Mouse (Mus musculus): ENCODE results near the gene Sem1.
"Not testable (repeated sequence)": the region's sequence is repeated elsewhere in the genome, so short reads cannot be mapped to it uniquely, and the experiment has no call there.

The Sem1 gene

GRCm38 (mm10) chr6:6578304-6579149 is at the start of gene Sem1:
Gene Sem1, minus strand, starts transcription at chr6:6578663.
- DNase-seq (ENCODE audit: low read depth) = peak; percentile 77

GRCm38 (mm10) chr6:6622846-6623749 is 44.6 kb upstream of the Sem1 start:
- no peak for DNase-seq (ENCODE audit: low read depth)

DNA sequence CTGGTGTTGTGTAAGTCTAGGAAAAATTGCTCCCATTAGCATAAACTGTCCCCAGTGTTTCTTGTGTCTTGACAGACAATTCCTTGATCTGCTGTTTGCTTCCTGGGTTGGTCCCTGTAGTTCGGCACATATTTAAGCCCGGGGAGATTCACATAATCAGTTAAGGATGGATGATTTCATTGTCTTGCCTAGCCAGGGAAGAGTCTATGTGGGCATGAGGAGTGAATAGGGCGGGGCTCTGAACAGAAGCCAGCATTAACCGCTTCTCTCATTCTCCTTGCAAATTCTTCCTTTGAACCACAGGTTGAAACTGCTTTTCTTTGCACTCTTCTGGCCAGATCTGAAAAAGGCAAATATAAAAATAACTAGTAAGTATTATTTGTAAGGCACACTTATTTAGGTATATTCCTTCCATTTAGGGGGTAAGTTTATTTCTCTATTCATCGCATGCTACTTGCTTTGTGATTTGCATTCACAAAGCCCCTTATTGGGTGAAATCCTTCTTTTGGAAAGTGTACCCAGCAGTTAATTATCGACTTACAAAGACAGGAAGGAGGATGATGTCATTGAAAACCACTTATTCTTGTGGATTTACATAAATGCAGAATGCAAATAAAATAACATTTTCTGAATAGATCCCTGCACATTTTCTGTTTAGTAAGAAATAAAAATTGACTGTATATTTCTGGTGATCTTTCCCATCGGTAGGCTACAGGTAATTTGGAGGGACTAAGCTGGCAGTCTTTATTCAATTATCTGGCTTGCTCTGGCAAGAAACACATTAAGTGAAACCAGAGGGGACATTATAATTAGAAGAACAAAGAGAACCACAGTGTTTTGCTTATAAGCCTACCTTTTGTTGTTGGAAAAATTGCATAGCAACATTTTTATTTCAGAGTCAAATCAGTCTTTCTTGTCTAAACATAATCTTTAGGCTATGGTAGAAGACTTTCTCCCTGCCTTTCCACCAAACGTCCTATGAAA is 25.4 kb upstream of the Sem1 start:
- DNase-seq (ENCODE audit: low read depth) = no peak

- no peak for DNase-seq (ENCODE audit: low read depth)
Measured at GRCm38 (mm10) chr6:6586313-6586712, 7.8 kb upstream of the Sem1 start.

GRCm38 (mm10) chr6:6581849-6582248 is 3.4 kb upstream of the Sem1 start:
- no peak for DNase-seq (ENCODE audit: low read depth)

DNA sequence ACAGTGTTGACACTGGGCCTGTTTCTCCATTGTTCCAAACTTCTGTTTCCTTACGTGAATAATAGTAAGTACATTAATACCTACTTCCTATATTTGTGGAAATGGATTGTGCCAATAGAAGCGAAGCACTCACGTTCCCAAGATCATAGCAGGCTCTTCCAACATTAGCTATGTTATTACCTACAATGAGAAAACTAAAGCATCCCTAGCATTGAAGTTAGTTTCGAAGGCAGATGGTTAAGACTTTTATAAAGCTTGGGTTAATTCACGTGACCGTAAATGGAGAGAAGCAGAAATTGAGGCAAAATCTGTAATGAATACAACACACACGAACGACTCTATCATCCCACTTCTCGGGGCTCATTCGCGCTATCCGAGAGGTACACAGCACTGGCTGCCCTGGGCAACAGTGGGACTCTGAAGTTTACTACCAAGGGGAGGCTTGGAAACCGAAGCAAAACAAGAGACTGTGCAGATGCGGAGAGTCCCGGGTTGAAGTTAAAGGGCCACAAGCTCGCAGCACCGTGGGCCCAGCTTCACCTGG is 650 bp downstream of the Sem1 start:
- no peak for DNase-seq (ENCODE audit: low read depth)

- no peak for DNase-seq (ENCODE audit: low read depth)
Measured at GRCm38 (mm10) chr6:6577291-6577690, 1.2 kb downstream of the Sem1 start.

DNA sequence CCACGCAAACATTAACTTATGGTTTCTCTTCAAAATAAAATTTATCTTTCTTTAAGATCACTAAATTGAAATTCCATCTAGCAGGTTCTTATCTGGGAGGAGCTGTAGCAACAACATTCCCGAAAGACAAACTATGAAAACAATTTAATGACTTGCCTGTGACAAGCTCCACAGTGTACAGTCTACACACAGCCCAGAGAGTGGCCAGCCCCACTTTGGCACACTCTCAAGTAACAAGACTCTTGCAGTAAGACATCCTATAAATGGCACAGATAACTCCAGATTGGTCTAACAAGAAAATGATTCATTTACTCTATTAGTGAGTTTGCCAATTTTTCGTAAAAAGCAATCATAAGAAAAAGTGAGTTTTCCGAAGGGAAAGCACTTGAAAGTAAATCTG is 2.7 kb downstream of the Sem1 start:
- DNase-seq (ENCODE audit: low read depth) = no peak

DNA sequence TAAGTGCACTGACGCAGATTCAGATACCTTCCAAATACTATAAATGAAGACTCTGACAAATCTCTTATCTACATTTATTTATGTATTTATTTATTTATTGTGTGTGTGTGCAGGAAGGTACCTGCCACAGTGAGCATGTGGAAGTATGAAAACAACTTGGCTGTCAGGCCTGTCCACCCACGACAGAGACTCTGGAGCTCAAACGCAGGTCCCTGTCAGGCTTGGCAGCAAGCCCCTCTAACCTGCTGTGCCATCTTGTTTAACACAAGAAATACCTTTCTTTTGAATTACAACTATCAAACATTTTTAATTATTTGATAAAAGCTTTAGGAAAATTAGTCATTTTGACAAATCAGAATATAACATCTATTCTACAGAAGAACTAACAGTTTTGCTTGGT is 10.0 kb downstream of the Sem1 start:
- DNase-seq (ENCODE audit: low read depth) = no peak

DNA sequence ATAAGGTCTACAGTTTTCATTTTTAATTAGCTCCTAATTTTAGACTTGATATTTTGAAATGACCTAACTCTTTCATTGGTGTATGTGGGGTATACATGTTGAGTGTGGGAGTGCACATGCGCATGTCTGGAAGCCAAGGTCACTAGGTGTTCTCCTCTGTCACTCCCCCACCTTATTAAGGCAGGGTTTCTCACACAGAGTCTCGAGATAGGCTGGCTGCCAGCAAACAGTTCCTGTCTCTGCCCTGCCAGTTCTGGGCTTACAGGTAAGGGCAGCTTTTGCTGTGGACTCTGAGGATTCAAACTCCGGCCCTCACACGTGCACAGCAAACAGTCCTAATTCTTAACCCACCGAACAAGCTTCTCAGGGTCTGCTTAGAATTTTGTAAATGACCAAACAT is 14.8 kb downstream of the Sem1 start:
- DNase-seq (ENCODE audit: low read depth) = no peak

- DNase-seq (ENCODE audit: low read depth) = no peak
Measured at GRCm38 (mm10) chr6:6562716-6563115, 15.7 kb downstream of the Sem1 start.

- no peak for DNase-seq (ENCODE audit: low read depth)
Measured at GRCm38 (mm10) chr6:6557647-6558046, 20.8 kb downstream of the Sem1 start.

DNA sequence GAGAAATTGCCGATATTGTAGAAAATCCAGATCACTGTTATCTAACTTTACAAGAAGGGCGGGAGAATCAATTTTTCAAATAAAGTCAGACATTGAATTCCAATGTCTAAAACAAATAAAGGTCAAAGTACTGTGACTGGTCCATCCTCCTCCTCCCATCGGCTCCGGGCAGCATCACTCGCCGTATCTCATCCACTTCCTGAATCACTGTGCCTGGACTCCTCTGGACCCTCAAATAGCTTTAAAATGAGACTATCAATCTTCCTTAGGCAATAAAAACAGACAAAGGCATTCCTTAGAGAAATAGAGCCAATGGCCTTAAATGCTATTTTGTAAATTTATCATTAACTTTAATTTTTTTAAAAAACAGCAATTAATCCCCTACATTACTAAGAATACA is 26.5 kb downstream of the Sem1 start:
- no peak for DNase-seq (ENCODE audit: low read depth)

DNA sequence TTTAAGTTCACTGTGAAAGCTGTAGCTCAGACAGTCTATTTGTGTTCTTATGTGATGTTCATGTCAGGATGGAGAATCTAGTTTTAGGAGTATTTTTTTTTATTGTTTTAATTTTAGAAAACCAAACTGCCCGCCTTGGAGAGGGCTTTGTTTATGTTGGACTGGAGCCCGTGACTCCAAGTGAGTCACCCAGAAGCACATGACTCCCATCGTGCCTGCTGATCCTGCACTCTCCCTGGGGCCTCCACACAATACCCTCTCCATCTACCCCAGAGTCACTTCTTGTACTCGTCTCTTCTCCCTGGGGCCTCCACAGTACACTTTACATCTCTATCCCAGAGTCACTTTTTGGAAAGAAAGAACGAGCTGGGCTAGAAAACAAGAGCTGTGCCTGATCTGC is 30.5 kb downstream of the Sem1 start:
- DNase-seq (ENCODE audit: low read depth) = peak; percentile 44

- DNase-seq (ENCODE audit: low read depth) = no peak
Measured at GRCm38 (mm10) chr6:6544255-6544645, 34.2 kb downstream of the Sem1 start.

GRCm38 (mm10) chr6:6543606-6544254 is 34.7 kb downstream of the Sem1 start:
- DNase-seq (ENCODE audit: low read depth) = peak; percentile 88

DNA sequence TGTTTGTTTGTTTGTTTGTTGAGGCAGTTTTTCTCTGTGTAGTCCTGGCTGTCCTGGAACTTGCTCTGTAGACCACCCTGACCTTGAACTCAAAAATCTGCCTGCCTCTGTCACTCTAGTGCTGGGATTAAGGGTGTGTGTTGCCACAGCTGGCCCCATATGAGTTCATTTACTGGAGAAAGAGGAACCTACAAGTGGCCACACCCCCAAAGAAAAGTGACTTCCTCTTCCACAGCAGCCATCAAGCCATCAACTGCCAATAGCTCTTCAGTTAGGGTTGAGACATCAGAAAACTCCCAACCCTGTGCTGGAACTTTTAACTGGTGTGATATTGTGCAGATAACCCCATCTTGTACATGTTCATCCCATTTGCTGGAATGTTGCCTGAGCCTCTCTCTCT is 36.3 kb downstream of the Sem1 start:
- no peak for DNase-seq (ENCODE audit: low read depth)

GRCm38 (mm10) chr6:6536781-6537466 is 41.5 kb downstream of the Sem1 start:
- DNase-seq (ENCODE audit: low read depth) = no peak

DNA sequence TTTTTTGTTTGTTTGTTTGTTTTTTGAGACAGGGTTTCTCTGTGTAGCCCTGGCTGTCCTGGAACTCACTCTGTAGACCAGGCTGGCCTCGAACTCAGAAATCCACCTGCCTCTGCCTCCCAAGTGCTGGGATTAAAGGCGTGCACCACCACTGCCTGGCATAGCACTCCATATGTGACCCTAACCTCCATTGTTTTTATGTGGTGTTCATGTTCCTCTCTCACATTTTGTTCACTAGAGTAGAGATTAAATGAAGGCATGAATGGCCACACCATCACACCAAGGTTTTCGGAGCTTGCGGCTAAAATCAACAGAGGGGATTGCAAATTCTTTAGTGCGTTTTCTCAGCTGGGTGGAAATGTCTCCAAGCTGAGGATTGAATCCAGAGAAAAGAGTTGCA is 42.1 kb downstream of the Sem1 start:
- DNase-seq (ENCODE audit: low read depth) = not testable (repeated sequence)
